7 mouse cellular contexts compared by ENCODE assay signal in genomic region chr7:98692761-98693546, GRCm38 (mm10). TPM values are rescaled to one million over a fixed set of nuclear protein-coding genes. Genes with fewer than 3 reads are reported as not detected.
A peak's percentile ranks its signal among the peaks of the same experiment; 100 is the strongest.
DNase-seq lines count a peak whose midpoint lies in the region; ATAC-seq and TF ChIP-seq lines count a peak whose summit lies in the region.

No protein-coding gene starts in this region.

- peak; percentile 65 for ATAC-seq in kidney, embryonic 14.5 days (ENCODE audit: low FRiP score, low TSS enrichment)
- no peak for ATAC-seq in stomach, embryonic 16.5 days (ENCODE audit: insufficient read depth, low FRiP score)

- H3K9me3 ChIP-seq in kidney, embryonic 14.5 days (ENCODE audit: control insufficient read depth, low read length): no peaks in the 10 kb centered on the region
- no peaks in the 10 kb centered on the region for H3K9me3 ChIP-seq in stomach, embryonic 16.5 days (replicated peaks; ENCODE audit: control insufficient read depth, low read length)

- TF ChIP-seq EP300 in heart, adult 2 months (IDR thresholded peaks at IDR 0.05; ENCODE audit: insufficient read depth, low read depth, low read length): no peak

- DNase-seq in spleen, adult 2 months (ENCODE audit: low read depth in 1 of 2, low spot score in 2 of 2): peak in 1 of 2 experiments; percentile 30
- DNase-seq in spleen, postnatal 14 days (ENCODE audit: low spot score in 2 of 2): no peak
- DNase-seq in heart, adult 2 months: peak; percentile 31 to 37
- no peak for DNase-seq in cerebellum, adult 2 months
- no peak for DNase-seq in spleen, adult 12 weeks (ENCODE audit: low spot score)

- peak overlapping the region; percentile 32 for H3K4me2 ChIP-seq in kidney, embryonic 14.5 days (replicated peaks; ENCODE audit: low read depth, low read length)
- peak overlapping the region; percentile 41 for H3K4me2 ChIP-seq in stomach, embryonic 16.5 days (ENCODE audit: low read depth, low read length)

- no peak for TF ChIP-seq CTCF in spleen, adult 2 months (IDR thresholded peaks at IDR 0.05; ENCODE audit: extremely low read depth, insufficient read depth, insufficient read length, insufficient replicate concordance)
- peak; percentile 24 for TF ChIP-seq CTCF in heart, adult 2 months (IDR thresholded peaks at IDR 0.05)
- no peak for TF ChIP-seq CTCF in cerebellum, adult 2 months (IDR thresholded peaks at IDR 0.05; ENCODE audit: borderline replicate concordance, insufficient read depth, low read depth, low read length)

- no peaks in the 10 kb centered on the region for H3K27me3 ChIP-seq in spleen, adult 2 months (ENCODE audit: control insufficient read depth, insufficient read depth, low read length)
- no peaks in the 10 kb centered on the region for H3K27me3 ChIP-seq in heart, adult 2 months (ENCODE audit: control insufficient read depth, insufficient read depth, low read length)
- no peaks in the 10 kb centered on the region for H3K27me3 ChIP-seq in kidney, embryonic 14.5 days (ENCODE audit: control insufficient read depth, insufficient read depth, low read length)
- no peaks in the 10 kb centered on the region for H3K27me3 ChIP-seq in stomach, embryonic 16.5 days (ENCODE audit: control insufficient read depth, insufficient read depth, low read length)
- H3K27me3 ChIP-seq in cerebellum, adult 2 months (ENCODE audit: control insufficient read depth, insufficient read depth, low read length): no peaks in the 10 kb centered on the region

- no peaks in the 10 kb centered on the region for H3K36me3 ChIP-seq in spleen, adult 2 months (ENCODE audit: control insufficient read depth, insufficient read depth, low read length)
- H3K36me3 ChIP-seq in heart, adult 2 months (ENCODE audit: control insufficient read depth, insufficient read depth, low read length): no peaks in the 10 kb centered on the region
- H3K36me3 ChIP-seq in kidney, embryonic 14.5 days (ENCODE audit: control insufficient read depth, insufficient read depth, low read length): no peaks in the 10 kb centered on the region
- no peaks in the 10 kb centered on the region for H3K36me3 ChIP-seq in stomach, embryonic 16.5 days (ENCODE audit: control insufficient read depth, insufficient read depth, low read length)

- peaks cover 3% of the 10 kb centered on the region for H3K4me1 ChIP-seq in spleen, adult 2 months (ENCODE audit: control insufficient read depth, insufficient read depth, insufficient read length)
- peaks cover 5% of the 10 kb centered on the region for H3K4me1 ChIP-seq in heart, adult 2 months (ENCODE audit: control insufficient read depth, insufficient read depth, low read length)
- H3K4me1 ChIP-seq in kidney, embryonic 14.5 days (ENCODE audit: control insufficient read depth, insufficient read depth, low read length): peaks cover 9% of the 10 kb centered on the region; the same call in 1 of the 2 replicates
- 0 out of 2 replicates have a peak, but pooled peaks cover 7% of the 10 kb centered on the region for H3K4me1 ChIP-seq in stomach, embryonic 16.5 days (ENCODE audit: control insufficient read depth, insufficient read depth, low read length)
- H3K4me1 ChIP-seq in cerebellum, adult 2 months (ENCODE audit: control insufficient read depth, insufficient read depth, low read length): no peaks in the 10 kb centered on the region

- no peak overlapping the region for H3K4me3 ChIP-seq in spleen, adult 2 months (ENCODE audit: extremely low read depth, insufficient read depth, insufficient read length)
- peak overlapping the region; percentile 34; the same call in 1 of the 2 replicates for H3K4me3 ChIP-seq in heart, adult 2 months
- H3K4me3 ChIP-seq in kidney, embryonic 14.5 days (ENCODE audit: low read length): no peak overlapping the region
- H3K4me3 ChIP-seq in stomach, embryonic 16.5 days (replicated peaks; ENCODE audit: low read length): no peak overlapping the region
- H3K4me3 ChIP-seq in cerebellum, adult 2 months (replicated peaks; ENCODE audit: insufficient read depth, low read depth, low read length): no peak overlapping the region

- intact Hi-C loops in heart, adult 2 months (cut with DNase I): no loop called here

- peak overlapping the region; percentile 43; the same call in 1 of the 2 replicates for H3K27ac ChIP-seq in spleen, adult 2 months (ENCODE audit: insufficient read depth, low read length)
- peak overlapping the region; percentile 47 for H3K27ac ChIP-seq in heart, adult 2 months
- 0 out of 2 replicates have a peak overlapping the region, but pooled peaks have one; percentile 15 for H3K27ac ChIP-seq in kidney, embryonic 14.5 days (ENCODE audit: low read depth, low read length)
- H3K27ac ChIP-seq in stomach, embryonic 16.5 days (ENCODE audit: low read length): no peak overlapping the region
- no peak overlapping the region for H3K27ac ChIP-seq in cerebellum, adult 2 months (ENCODE audit: insufficient read depth, low read length)

- H3K79me2 ChIP-seq in heart, adult 2 months (replicated peaks; ENCODE audit: control insufficient read depth, insufficient read depth, low read length): no peaks in the 10 kb centered on the region

- WGBS in spleen, adult 2 months: 73% methylated on average over 24 of the region's 24 CpGs
- WGBS in heart, adult 2 months: 28% methylated on average over 24 of the region's 24 CpGs
- 24% methylated on average over 24 of the region's 24 CpGs for WGBS in kidney, embryonic 14.5 days
- WGBS in stomach, embryonic 16.5 days: 37% methylated on average over 24 of the region's 24 CpGs
- 42% methylated on average over 24 of the region's 24 CpGs for WGBS in cerebellum, adult 2 months

- TF ChIP-seq POLR2A in spleen, adult 2 months (IDR thresholded peaks at IDR 0.05; ENCODE audit: low read depth, low read length): no peak
- TF ChIP-seq POLR2A in heart, adult 2 months (IDR thresholded peaks at IDR 0.05; ENCODE audit: insufficient read depth, low read depth, low read length): no peak
- TF ChIP-seq POLR2A in cerebellum, adult 2 months (IDR thresholded peaks at IDR 0.05; ENCODE audit: borderline replicate concordance, insufficient read depth, low read length): no peak

- H3K9ac ChIP-seq in heart, adult 2 months (ENCODE audit: low read depth, low read length): peak overlapping the region; percentile 58
- H3K9ac ChIP-seq in kidney, embryonic 14.5 days (ENCODE audit: low read depth, low read length): peak overlapping the region; percentile 38; the same call in 1 of the 2 replicates
- no peak overlapping the region for H3K9ac ChIP-seq in stomach, embryonic 16.5 days (ENCODE audit: low read length)

RNA-seq across cellular contexts. Expression of gene Thap12, which starts 9.9 kb away (rescaled TPM):
- polyA plus RNA-seq in spleen, adult 2 months (2012; rRNA removed): 4.2 and 5.0 TPM in 2 replicates
- 10 to 100 TPM; 71.5 to 80.7 TPM for total RNA-seq in heart, adult 2 months (2021)
- polyA plus RNA-seq in heart, adult 2 months (2012; rRNA removed): 18.0 and 41.5 TPM in 2 replicates
- polyA plus RNA-seq in kidney, embryonic 14.5 days (2014; fragmentation: Nextera tagmentation; extraction: Ambion mirVana): 50.3 and 81.3 TPM in 2 replicates
- 41.0 and 42.9 TPM in 2 replicates for polyA plus RNA-seq in stomach, embryonic 16.5 days (2015; fragmentation: Nextera tagmentation; extraction: Ambion mirVana)
- 44.8 and 46.0 TPM in 2 replicates for polyA plus RNA-seq in cerebellum, adult 2 months (2012; rRNA removed)

RNA-seq across cellular contexts. Expression of gene Emsy, which starts 36.4 kb away (rescaled TPM):
- 14.3 and 14.8 TPM in 2 replicates for polyA plus RNA-seq in spleen, adult 2 months (2012; rRNA removed)
- total RNA-seq in heart, adult 2 months (2021): 10 to 100 TPM; 24.0 to 25.6 TPM
- 19.6 and 27.7 TPM in 2 replicates for polyA plus RNA-seq in heart, adult 2 months (2012; rRNA removed)
- polyA plus RNA-seq in kidney, embryonic 14.5 days (2014; fragmentation: Nextera tagmentation; extraction: Ambion mirVana): 29.3 and 47.8 TPM in 2 replicates
- 17.3 and 23.1 TPM in 2 replicates for polyA plus RNA-seq in stomach, embryonic 16.5 days (2015; fragmentation: Nextera tagmentation; extraction: Ambion mirVana)
- 49.4 and 50.1 TPM in 2 replicates for polyA plus RNA-seq in cerebellum, adult 2 months (2012; rRNA removed)

Comparison
In these comparisons a context has a peak if more than half of its experiments do, and no peak if none do; other contexts are left out.
1. DNase-seq: peak in heart, adult 2 months (2 of 2); none in spleen, postnatal 14 days (0 of 2), cerebellum, adult 2 months (0 of 2) and spleen, adult 12 weeks (single experiment).
2. H3K27ac ChIP-seq: peak in spleen, adult 2 months (single experiment), heart, adult 2 months (single experiment) and kidney, embryonic 14.5 days (single experiment); none in stomach, embryonic 16.5 days (single experiment) and cerebellum, adult 2 months (single experiment).